Comparison of ENCODE assay signal across 8 mouse cellular contexts in the genomic region with DNA sequence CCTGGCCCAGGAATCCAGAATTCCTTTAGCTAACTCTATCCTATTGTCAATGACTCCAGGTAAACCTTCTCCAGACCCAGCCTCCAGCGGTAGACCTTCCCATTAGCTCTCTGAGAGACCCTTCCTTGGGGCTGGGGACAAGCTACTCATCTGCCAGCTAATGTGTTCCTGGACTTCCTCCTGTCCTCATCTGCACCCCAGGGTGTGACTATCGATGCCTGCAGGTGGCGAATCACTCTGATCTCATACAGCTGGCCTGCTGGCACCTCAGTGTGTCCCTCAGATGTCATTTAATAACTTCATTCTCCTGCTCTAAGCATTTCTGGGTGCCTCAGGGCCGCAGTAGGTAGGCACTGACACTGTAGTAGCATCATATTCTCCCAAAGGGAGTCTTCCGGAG. TPM values are rescaled to one million over a fixed set of nuclear protein-coding genes. Genes with fewer than 3 reads are reported as not detected.
A peak's percentile ranks its signal among the peaks of the same experiment; 100 is the strongest.
DNase-seq lines count a peak whose midpoint lies in the region; ATAC-seq and TF ChIP-seq lines count a peak whose summit lies in the region.

No protein-coding gene starts in this region.

- no peak overlapping the region for H3K4me3 ChIP-seq in forebrain, embryonic 11.5 days (ENCODE audit: low read depth, low read length)
- H3K4me3 ChIP-seq in forebrain, embryonic 14.5 days (ENCODE audit: low read depth, low read length), result no peak overlapping the region
- H3K4me3 ChIP-seq in liver, embryonic 12.5 days, result no peak overlapping the region
- no peak overlapping the region for H3K4me3 ChIP-seq in liver, postnatal 0 days (ENCODE audit: low read depth, low read length)
- H3K4me3 ChIP-seq in hindbrain, embryonic 14.5 days (replicated peaks; ENCODE audit: low read length), result peak overlapping the region; percentile 32; the same call in 1 of the 2 replicates
- H3K4me3 ChIP-seq in neural tube, embryonic 14.5 days (ENCODE audit: low read depth, low read length), result no peak overlapping the region

- ATAC-seq in forebrain, embryonic 11.5 days (replicated peaks; ENCODE audit: low FRiP score), result no peak
- ATAC-seq in forebrain, embryonic 14.5 days, result no peak
- ATAC-seq in liver, embryonic 12.5 days, result no peak
- no peak for ATAC-seq in liver, postnatal 0 days
- no peak for ATAC-seq in hindbrain, embryonic 14.5 days (ENCODE audit: low FRiP score)
- ATAC-seq in neural tube, embryonic 14.5 days (ENCODE audit: low read depth), result no peak

- H3K9me3 ChIP-seq in forebrain, embryonic 11.5 days (ENCODE audit: control insufficient read depth, low read length), result no peaks in the 10 kb centered on the region
- H3K9me3 ChIP-seq in forebrain, embryonic 14.5 days (replicated peaks; ENCODE audit: control insufficient read depth, low read length), result no peaks in the 10 kb centered on the region
- no peaks in the 10 kb centered on the region for H3K9me3 ChIP-seq in liver, embryonic 12.5 days (replicated peaks)
- H3K9me3 ChIP-seq in liver, postnatal 0 days (ENCODE audit: low read length), result no peaks in the 10 kb centered on the region
- H3K9me3 ChIP-seq in hindbrain, embryonic 14.5 days (ENCODE audit: control insufficient read depth, low read length), result no peaks in the 10 kb centered on the region
- H3K9me3 ChIP-seq in neural tube, embryonic 14.5 days (ENCODE audit: control insufficient read depth, low read length), result no peaks in the 10 kb centered on the region

- H3K4me1 ChIP-seq in forebrain, embryonic 11.5 days (replicated peaks; ENCODE audit: control insufficient read depth, insufficient read depth, low read length), result peaks cover 12% of the 10 kb centered on the region; the same call in 1 of the 2 replicates
- peaks cover 7% of the 10 kb centered on the region; the same call in 1 of the 2 replicates for H3K4me1 ChIP-seq in forebrain, embryonic 14.5 days (ENCODE audit: control insufficient read depth, insufficient read depth, low read length)
- peaks cover 35% of the 10 kb centered on the region for H3K4me1 ChIP-seq in liver, embryonic 12.5 days
- H3K4me1 ChIP-seq in liver, postnatal 0 days (ENCODE audit: insufficient read depth), result peaks cover 25% of the 10 kb centered on the region
- H3K4me1 ChIP-seq in hindbrain, embryonic 14.5 days (replicated peaks; ENCODE audit: control insufficient read depth, insufficient read depth, low read length), result peaks cover 11% of the 10 kb centered on the region
- H3K4me1 ChIP-seq in neural tube, embryonic 14.5 days (ENCODE audit: control insufficient read depth, insufficient read depth, low read length), result peaks cover 9% of the 10 kb centered on the region; the same call in 1 of the 2 replicates

- H3K9ac ChIP-seq in forebrain, embryonic 11.5 days (ENCODE audit: low read length), result peak overlapping the region; percentile 45; the same call in 1 of the 2 replicates
- H3K9ac ChIP-seq in forebrain, embryonic 14.5 days (ENCODE audit: low read length), result no peak overlapping the region
- 0 out of 2 replicates have a peak overlapping the region, but pooled peaks have one; percentile 47 for H3K9ac ChIP-seq in liver, embryonic 12.5 days
- H3K9ac ChIP-seq in liver, postnatal 0 days (replicated peaks), result no peak overlapping the region
- H3K9ac ChIP-seq in hindbrain, embryonic 14.5 days, result 0 out of 2 replicates have a peak overlapping the region, but pooled peaks have one; percentile 48
- H3K9ac ChIP-seq in neural tube, embryonic 14.5 days (replicated peaks; ENCODE audit: low read depth, low read length), result no peak overlapping the region

- H3K36me3 ChIP-seq in forebrain, embryonic 11.5 days (ENCODE audit: control insufficient read depth, insufficient read depth, low read length), result no peaks in the 10 kb centered on the region
- H3K36me3 ChIP-seq in forebrain, embryonic 14.5 days (ENCODE audit: control insufficient read depth, insufficient read depth, low read length), result no peaks in the 10 kb centered on the region
- no peaks in the 10 kb centered on the region for H3K36me3 ChIP-seq in liver, embryonic 12.5 days
- no peaks in the 10 kb centered on the region for H3K36me3 ChIP-seq in liver, postnatal 0 days (replicated peaks; ENCODE audit: insufficient read depth, low read length)
- no peaks in the 10 kb centered on the region for H3K36me3 ChIP-seq in hindbrain, embryonic 14.5 days (replicated peaks; ENCODE audit: control insufficient read depth, insufficient read depth)
- H3K36me3 ChIP-seq in neural tube, embryonic 14.5 days (ENCODE audit: control insufficient read depth, insufficient read depth, low read length), result no peaks in the 10 kb centered on the region

- no peak overlapping the region for H3K27ac ChIP-seq in forebrain, embryonic 11.5 days (ENCODE audit: low read depth, low read length)
- H3K27ac ChIP-seq in forebrain, embryonic 14.5 days (ENCODE audit: low read depth, low read length), result no peak overlapping the region
- no peak overlapping the region for H3K27ac ChIP-seq in liver, embryonic 12.5 days
- H3K27ac ChIP-seq in liver, postnatal 0 days (ENCODE audit: low read depth), result no peak overlapping the region
- no peak overlapping the region for H3K27ac ChIP-seq in hindbrain, embryonic 14.5 days
- H3K27ac ChIP-seq in neural tube, embryonic 14.5 days (ENCODE audit: low read depth, low read length), result no peak overlapping the region

- TF ChIP-seq CTCF in liver, postnatal 0 days (IDR thresholded peaks at IDR 0.05; ENCODE audit: low read depth), result no peak

- peak overlapping the region; percentile 62; the same call in 1 of the 2 replicates for H3K4me2 ChIP-seq in forebrain, embryonic 11.5 days (ENCODE audit: low read depth, low read length, severe bottlenecking)
- no peak overlapping the region for H3K4me2 ChIP-seq in forebrain, embryonic 14.5 days (ENCODE audit: low read length)
- H3K4me2 ChIP-seq in liver, embryonic 12.5 days, result peak overlapping the region; percentile 76
- H3K4me2 ChIP-seq in liver, postnatal 0 days (ENCODE audit: low read depth, low read length), result no peak overlapping the region
- H3K4me2 ChIP-seq in hindbrain, embryonic 14.5 days (replicated peaks), result peak overlapping the region; percentile 67
- peak overlapping the region; percentile 65; the same call in 1 of the 2 replicates for H3K4me2 ChIP-seq in neural tube, embryonic 14.5 days (ENCODE audit: low read depth, low read length)

- WGBS in forebrain, embryonic 11.5 days, result 77% methylated on average over 5 of the region's 5 CpGs
- 83% methylated on average over 5 of the region's 5 CpGs for WGBS in forebrain, embryonic 14.5 days
- WGBS in liver, embryonic 12.5 days (ENCODE audit: insufficient replicate concordance), result 62% methylated on average over 5 of the region's 5 CpGs
- WGBS in liver, postnatal 0 days (ENCODE audit: insufficient replicate concordance), result 64% methylated on average over 5 of the region's 5 CpGs
- 84% methylated on average over 5 of the region's 5 CpGs for WGBS in hindbrain, embryonic 14.5 days
- WGBS in neural tube, embryonic 14.5 days, result 81% methylated on average over 5 of the region's 5 CpGs

- H3K27me3 ChIP-seq in forebrain, embryonic 11.5 days (ENCODE audit: control insufficient read depth, insufficient read depth, low read length), result no peaks in the 10 kb centered on the region
- H3K27me3 ChIP-seq in forebrain, embryonic 14.5 days (replicated peaks; ENCODE audit: control insufficient read depth, insufficient read depth, low read length), result no peaks in the 10 kb centered on the region
- peaks cover 64% of the 10 kb centered on the region for H3K27me3 ChIP-seq in liver, embryonic 12.5 days (replicated peaks)
- 0 out of 2 replicates have a peak, but pooled peaks cover 4% of the 10 kb centered on the region for H3K27me3 ChIP-seq in liver, postnatal 0 days (ENCODE audit: insufficient read depth, low read length)
- H3K27me3 ChIP-seq in hindbrain, embryonic 14.5 days (ENCODE audit: control insufficient read depth, insufficient read depth, low read length), result no peaks in the 10 kb centered on the region
- H3K27me3 ChIP-seq in neural tube, embryonic 14.5 days (ENCODE audit: control insufficient read depth, insufficient read depth, low read length), result no peaks in the 10 kb centered on the region

- no peak for TF ChIP-seq EP300 in liver, postnatal 0 days (IDR thresholded peaks at IDR 0.05; ENCODE audit: low read depth)

- DNase-seq in forebrain, embryonic 11.5 days (ENCODE audit: low spot score), result peak; percentile 53
- no peak for DNase-seq in forebrain, embryonic 14.5 days (ENCODE audit: low spot score)
- DNase-seq in liver, postnatal 0 days, result no peak
- DNase-seq in hindbrain, embryonic 14.5 days (ENCODE audit: low spot score), result no peak
- no peak for DNase-seq in left cerebral cortex, adult 11 months (ENCODE audit: low spot score)
- no peak for DNase-seq in T-cell, adult 2 months (ENCODE audit: low spot score)

RNA-seq across cellular contexts. Expression of gene Ercc1, which starts 16.8 kb away (rescaled TPM):
- 94.4 and 100 TPM in 2 replicates for polyA plus RNA-seq in forebrain, embryonic 11.5 days (2014; fragmentation: Nextera tagmentation; extraction: Ambion mirVana)
- polyA plus RNA-seq in forebrain, embryonic 14.5 days (2014; fragmentation: Nextera tagmentation; extraction: Ambion mirVana), result 99.5 and 101 TPM in 2 replicates
- polyA plus RNA-seq in liver, embryonic 12.5 days (2016; fragmentation: Nextera tagmentation; extraction: Ambion mirVana), result 25.8 and 31.5 TPM in 2 replicates
- 9.6 and 9.8 TPM in 2 replicates for polyA plus RNA-seq in liver, postnatal 0 days (2015; fragmentation: Nextera tagmentation; extraction: Ambion mirVana)
- 82.6 and 86.1 TPM in 2 replicates for polyA plus RNA-seq in hindbrain, embryonic 14.5 days (2014; fragmentation: Nextera tagmentation; extraction: Ambion mirVana)
- 90.4 and 98.9 TPM in 2 replicates for polyA plus RNA-seq in neural tube, embryonic 14.5 days (2014; fragmentation: Nextera tagmentation; extraction: Ambion mirVana)

RNA-seq across cellular contexts. Expression of gene Fosb, which starts 17.9 kb away (rescaled TPM):
- not detected in 2 replicates for polyA plus RNA-seq in forebrain, embryonic 11.5 days (2014; fragmentation: Nextera tagmentation; extraction: Ambion mirVana)
- 0.17 TPM in 1 of 2 replicates, not detected in the other for polyA plus RNA-seq in forebrain, embryonic 14.5 days (2014; fragmentation: Nextera tagmentation; extraction: Ambion mirVana)
- 0.04 and 0.05 TPM in 2 replicates for polyA plus RNA-seq in liver, embryonic 12.5 days (2016; fragmentation: Nextera tagmentation; extraction: Ambion mirVana)
- 0.06 TPM in 1 of 2 replicates, not detected in the other for polyA plus RNA-seq in liver, postnatal 0 days (2015; fragmentation: Nextera tagmentation; extraction: Ambion mirVana)
- polyA plus RNA-seq in hindbrain, embryonic 14.5 days (2014; fragmentation: Nextera tagmentation; extraction: Ambion mirVana), result 0.12 TPM in 1 of 2 replicates, not detected in the other
- polyA plus RNA-seq in neural tube, embryonic 14.5 days (2014; fragmentation: Nextera tagmentation; extraction: Ambion mirVana), result not detected in 2 replicates

RNA-seq across cellular contexts. Expression of gene Cd3eap, which starts 31.5 kb away (rescaled TPM):
- polyA plus RNA-seq in forebrain, embryonic 11.5 days (2014; fragmentation: Nextera tagmentation; extraction: Ambion mirVana), result 23.2 and 24.0 TPM in 2 replicates
- polyA plus RNA-seq in forebrain, embryonic 14.5 days (2014; fragmentation: Nextera tagmentation; extraction: Ambion mirVana), result 18.4 and 20.0 TPM in 2 replicates
- polyA plus RNA-seq in liver, embryonic 12.5 days (2016; fragmentation: Nextera tagmentation; extraction: Ambion mirVana), result 19.5 and 19.9 TPM in 2 replicates
- polyA plus RNA-seq in liver, postnatal 0 days (2015; fragmentation: Nextera tagmentation; extraction: Ambion mirVana), result 7.7 and 7.8 TPM in 2 replicates
- 17.0 TPM in 2 replicates for polyA plus RNA-seq in hindbrain, embryonic 14.5 days (2014; fragmentation: Nextera tagmentation; extraction: Ambion mirVana)
- 19.1 and 21.5 TPM in 2 replicates for polyA plus RNA-seq in neural tube, embryonic 14.5 days (2014; fragmentation: Nextera tagmentation; extraction: Ambion mirVana)

RNA-seq across cellular contexts. Expression of gene Ppp1r13l, which starts 31.8 kb away (rescaled TPM):
- polyA plus RNA-seq in forebrain, embryonic 11.5 days (2014; fragmentation: Nextera tagmentation; extraction: Ambion mirVana), result 5.8 and 6.4 TPM in 2 replicates
- 1.1 and 1.3 TPM in 2 replicates for polyA plus RNA-seq in forebrain, embryonic 14.5 days (2014; fragmentation: Nextera tagmentation; extraction: Ambion mirVana)
- 1.7 and 1.9 TPM in 2 replicates for polyA plus RNA-seq in liver, embryonic 12.5 days (2016; fragmentation: Nextera tagmentation; extraction: Ambion mirVana)
- 0.47 and 0.69 TPM in 2 replicates for polyA plus RNA-seq in liver, postnatal 0 days (2015; fragmentation: Nextera tagmentation; extraction: Ambion mirVana)
- polyA plus RNA-seq in hindbrain, embryonic 14.5 days (2014; fragmentation: Nextera tagmentation; extraction: Ambion mirVana), result 2.4 and 2.6 TPM in 2 replicates
- polyA plus RNA-seq in neural tube, embryonic 14.5 days (2014; fragmentation: Nextera tagmentation; extraction: Ambion mirVana), result 1.4 and 1.7 TPM in 2 replicates

RNA-seq across cellular contexts. Expression of gene Rtn2, which starts 45.4 kb away (rescaled TPM):
- polyA plus RNA-seq in forebrain, embryonic 11.5 days (2014; fragmentation: Nextera tagmentation; extraction: Ambion mirVana), result 47.3 and 54.7 TPM in 2 replicates
- polyA plus RNA-seq in forebrain, embryonic 14.5 days (2014; fragmentation: Nextera tagmentation; extraction: Ambion mirVana), result 102 and 109 TPM in 2 replicates
- polyA plus RNA-seq in liver, embryonic 12.5 days (2016; fragmentation: Nextera tagmentation; extraction: Ambion mirVana), result 5.1 and 5.6 TPM in 2 replicates
- 1.5 and 4.6 TPM in 2 replicates for polyA plus RNA-seq in liver, postnatal 0 days (2015; fragmentation: Nextera tagmentation; extraction: Ambion mirVana)
- 106 and 112 TPM in 2 replicates for polyA plus RNA-seq in hindbrain, embryonic 14.5 days (2014; fragmentation: Nextera tagmentation; extraction: Ambion mirVana)
- polyA plus RNA-seq in neural tube, embryonic 14.5 days (2014; fragmentation: Nextera tagmentation; extraction: Ambion mirVana), result 115 and 118 TPM in 2 replicates

Comparison
In these comparisons a context has a peak if more than half of its experiments do, and no peak if none do; other contexts are left out.
1. H3K4me2 ChIP-seq: peak in forebrain, embryonic 11.5 days (single experiment), liver, embryonic 12.5 days (single experiment), hindbrain, embryonic 14.5 days (single experiment) and neural tube, embryonic 14.5 days (single experiment); none in forebrain, embryonic 14.5 days (single experiment) and liver, postnatal 0 days (single experiment).
2. H3K9ac ChIP-seq: peak in forebrain, embryonic 11.5 days (single experiment), liver, embryonic 12.5 days (single experiment) and hindbrain, embryonic 14.5 days (single experiment); none in forebrain, embryonic 14.5 days (single experiment), liver, postnatal 0 days (single experiment) and neural tube, embryonic 14.5 days (single experiment).